Mouse (Mus musculus) limb, embryonic 13.5 days (tissue): ENCODE measurements at regions not wholly inside any gene's neighbourhood (a gene's known extent, or its start where the extent isn't known, plus 50 kb on each side); places are given as distances from the start of the nearest gene placed in this dataset.

Experiments used
- ATAC-seq: fragments of 200-750 bp; cut with Nextera tagmentation; 2 replicates; pipeline ENCODE4 v1.8.0; 2017; ENCODE audit warnings: low read depth, moderate number of reproducible peaks, moderate TSS enrichment; ENCODE audit not compliant: low FRiP score
- H3K27ac ChIP-seq: fragments of 300-500 bp; sonication (generic); 2 replicates; pipeline ENCODE4 v1.5.1; 2015; ENCODE audit warnings: inconsistent platforms, mild to moderate bottlenecking, moderate library complexity
- H3K27me3 ChIP-seq: fragments of 300-500 bp; sonication (generic); 2 replicates; pipeline ENCODE4 v1.6.1; 2015; ENCODE audit warnings: mild to moderate bottlenecking, inconsistent platforms
- H3K36me3 ChIP-seq: fragments of 300-500 bp; sonication (generic); 2 replicates; pipeline ENCODE4 v1.6.1; 2015; ENCODE audit warnings: inconsistent platforms, mild to moderate bottlenecking, moderate library complexity
- H3K4me1 ChIP-seq: fragments of 300-500 bp; sonication (generic); 2 replicates; pipeline ENCODE4 v1.6.1; 2015; ENCODE audit warnings: inconsistent platforms
- H3K4me2 ChIP-seq: fragments of 300-500 bp; sonication (generic); replicated peaks from 2 replicates; pipeline ENCODE4 v1.6.1; 2015; ENCODE audit warnings: inconsistent platforms, mild to moderate bottlenecking, moderate library complexity
- H3K4me3 ChIP-seq: fragments of 300-500 bp; sonication (generic); 2 replicates; pipeline ENCODE4 v1.5.1; 2015; ENCODE audit warnings: moderate library complexity, mild to moderate bottlenecking, inconsistent platforms
- H3K9ac ChIP-seq: fragments of 300-500 bp; sonication (generic); 2 replicates; pipeline ENCODE4 v1.6.1; 2015; ENCODE audit warnings: mild to moderate bottlenecking, inconsistent platforms
- H3K9me3 ChIP-seq: fragments of 300-500 bp; sonication (generic); 2 replicates; pipeline ENCODE4 v1.6.1; 2016; ENCODE audit warnings: inconsistent platforms
- WGBS: fragments of 180-500 bp; shearing (Covaris S2); methylation state at CpG from one replicate; pipeline ENCODE4 v1.1.7; 2015; 5-methylcytosine and 5-hydroxymethylcytosine counted together

DNA sequence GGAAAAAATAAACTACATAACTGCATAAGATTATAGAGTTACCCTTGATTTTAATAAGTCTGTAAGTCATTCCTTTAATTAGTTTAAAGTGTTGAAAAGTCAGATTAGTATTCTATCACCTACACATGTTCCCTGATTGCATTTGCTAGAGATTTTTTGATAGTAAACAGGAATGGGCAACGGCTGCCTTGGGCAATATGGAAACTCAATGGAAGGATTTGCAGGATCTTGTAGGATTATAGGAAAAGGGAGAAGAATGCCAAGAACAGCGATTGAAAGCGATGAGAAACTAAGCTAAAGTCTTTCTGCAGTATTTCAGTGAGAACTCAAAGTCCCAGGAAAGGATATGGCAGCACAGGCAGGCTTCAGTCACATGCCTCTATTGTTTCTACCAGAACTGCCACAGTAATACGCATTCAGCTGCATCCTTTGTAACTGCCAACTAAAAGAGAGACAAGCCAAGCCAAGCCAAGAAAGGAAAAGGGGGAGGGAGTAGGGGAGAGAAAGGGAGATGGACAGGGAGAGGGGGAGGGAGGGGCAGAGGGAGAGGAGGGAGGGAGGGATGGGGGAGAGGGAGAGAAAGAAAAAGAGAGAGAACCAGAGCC lies 340.3 kb downstream of the Kif16b start:
- Histone ChIP-seq H3K36me3 (no peaks in the 10 kb centered on the region), H3K27me3 (no peaks in the 10 kb centered on the region), H3K9ac (no peak overlapping the region), H3K4me1 (peaks cover 7% of the 10 kb centered on the region), H3K4me3 (no peak overlapping the region), H3K4me2 (no peak overlapping the region), H3K27ac (no peak overlapping the region), H3K9me3 (no peaks in the 10 kb centered on the region)
- WGBS: 35% methylated on average over 4 of the region's 4 CpGs
- ATAC-seq: peak; percentile 28; the same call in 1 of the 2 replicates

- no peak overlapping the region for H3K9ac ChIP-seq
- no peaks in the 10 kb centered on the region for H3K36me3 ChIP-seq
- H3K4me3 ChIP-seq: no peak overlapping the region
- peak; percentile 66; the same call in 1 of the 2 replicates for ATAC-seq
- H3K4me1 ChIP-seq: peaks cover 7% of the 10 kb centered on the region
- no peaks in the 10 kb centered on the region for H3K27me3 ChIP-seq
- WGBS: 28% methylated on average over 3 of the region's 3 CpGs
- H3K9me3 ChIP-seq: no peaks in the 10 kb centered on the region
- H3K27ac ChIP-seq: no peak overlapping the region
- H3K4me2 ChIP-seq: no peak overlapping the region
These were observed 340.9 kb downstream of the Kif16b start for GRCm38 (mm10) chr2:142560400-142560799.

- no peak overlapping the region for H3K27ac ChIP-seq
- H3K9me3 ChIP-seq: no peaks in the 10 kb centered on the region
- H3K9ac ChIP-seq: no peak overlapping the region
- H3K4me1 ChIP-seq: peaks cover 7% of the 10 kb centered on the region
- ATAC-seq: no peak
- H3K27me3 ChIP-seq: no peaks in the 10 kb centered on the region
- no peaks in the 10 kb centered on the region for H3K36me3 ChIP-seq
- no peak overlapping the region for H3K4me3 ChIP-seq
- H3K4me2 ChIP-seq: no peak overlapping the region
These were observed 341.4 kb downstream of the Kif16b start for GRCm38 (mm10) chr2:142559946-142560345.

- H3K9me3 ChIP-seq: no peaks in the 10 kb centered on the region
- H3K4me2 ChIP-seq: no peak overlapping the region
- H3K27ac ChIP-seq: no peak overlapping the region
- no peak for ATAC-seq
- no peak overlapping the region for H3K9ac ChIP-seq
- H3K4me3 ChIP-seq: no peak overlapping the region
- H3K27me3 ChIP-seq: no peaks in the 10 kb centered on the region
- WGBS: 78% methylated on average over 2 of the region's 2 CpGs
- H3K36me3 ChIP-seq: no peaks in the 10 kb centered on the region
- H3K4me1 ChIP-seq: no peaks in the 10 kb centered on the region
These were observed 346.5 kb downstream of the Kif16b start for GRCm38 (mm10) chr2:142554851-142555250.

- Histone ChIP-seq H3K4me1 (no peaks in the 10 kb centered on the region), H3K4me2 (no peak overlapping the region), H3K36me3 (no peaks in the 10 kb centered on the region), H3K27ac (no peak overlapping the region), H3K4me3 (no peak overlapping the region), H3K9me3 (no peaks in the 10 kb centered on the region), H3K9ac (no peak overlapping the region), H3K27me3 (no peaks in the 10 kb centered on the region)
- 75% methylated on average over 3 of the region's 3 CpGs for WGBS
- no peak for ATAC-seq
These were observed 349.6 kb downstream of the Kif16b start for GRCm38 (mm10) chr2:142551690-142552089.

DNA sequence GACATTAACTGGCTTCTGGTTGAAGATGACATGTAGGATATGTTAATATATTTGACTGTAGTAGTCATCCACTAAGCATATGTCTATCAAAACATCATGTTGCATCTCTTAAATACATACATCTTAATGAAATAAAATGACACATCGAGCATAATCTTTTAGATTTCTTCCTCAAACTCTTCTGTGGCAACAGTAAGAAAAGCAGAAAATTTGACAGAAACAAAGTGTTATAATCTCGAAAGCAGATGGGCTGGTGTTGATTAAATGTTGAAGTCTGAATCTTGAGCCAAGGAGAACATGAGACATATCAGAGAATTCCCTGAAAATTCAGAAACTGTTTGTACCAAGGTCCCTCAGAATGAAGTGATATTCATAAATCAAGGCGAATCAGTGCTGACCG lies 352.6 kb downstream of the Kif16b start:
- Histone ChIP-seq H3K4me3 (no peak overlapping the region), H3K9me3 (no peaks in the 10 kb centered on the region), H3K4me1 (no peaks in the 10 kb centered on the region), H3K27me3 (no peaks in the 10 kb centered on the region), H3K27ac (no peak overlapping the region), H3K4me2 (no peak overlapping the region), H3K9ac (no peak overlapping the region), H3K36me3 (no peaks in the 10 kb centered on the region)
- ATAC-seq: no peak
- WGBS: 89% methylated on average over 4 of the region's 4 CpGs

DNA sequence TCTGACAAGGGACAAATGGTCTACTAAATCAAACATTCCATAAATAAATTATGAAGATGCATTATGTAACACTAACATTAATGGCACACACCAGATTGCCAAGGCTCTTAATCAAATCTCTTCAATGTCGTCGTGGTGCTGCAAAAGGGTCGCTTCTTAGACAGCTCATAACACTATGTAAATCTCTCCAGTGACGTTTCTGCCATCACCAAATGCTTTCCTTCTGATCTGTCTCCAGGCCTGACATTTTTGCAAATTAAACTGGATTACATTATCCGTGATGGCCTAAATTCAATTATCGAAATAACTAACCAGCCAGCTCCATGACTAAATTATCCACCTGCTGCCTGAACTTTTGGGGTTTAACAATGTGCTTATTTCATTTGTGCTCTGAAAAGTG lies 356.4 kb downstream of the Kif16b start:
- no peak overlapping the region for H3K9ac ChIP-seq
- no peaks in the 10 kb centered on the region for H3K36me3 ChIP-seq
- no peaks in the 10 kb centered on the region for H3K27me3 ChIP-seq
- H3K4me3 ChIP-seq: no peak overlapping the region
- WGBS: 79% methylated on average over 6 of the region's 6 CpGs
- H3K4me2 ChIP-seq: no peak overlapping the region
- H3K4me1 ChIP-seq: no peaks in the 10 kb centered on the region
- H3K27ac ChIP-seq: no peak overlapping the region
- H3K9me3 ChIP-seq: no peaks in the 10 kb centered on the region
- ATAC-seq: no peak

GRCm38 (mm10) chr2:142539980-142540379 lies 361.4 kb downstream of the Kif16b start:
- Histone ChIP-seq H3K9ac (no peak overlapping the region), H3K4me3 (no peak overlapping the region), H3K9me3 (no peaks in the 10 kb centered on the region), H3K36me3 (no peaks in the 10 kb centered on the region), H3K27ac (no peak overlapping the region), H3K27me3 (no peaks in the 10 kb centered on the region), H3K4me2 (no peak overlapping the region), H3K4me1 (no peaks in the 10 kb centered on the region)
- WGBS: 64% methylated on average over 1 of the region's 1 CpGs
- ATAC-seq: no peak

- no peak for ATAC-seq
- H3K9me3 ChIP-seq: no peaks in the 10 kb centered on the region
- no peaks in the 10 kb centered on the region for H3K27me3 ChIP-seq
- H3K36me3 ChIP-seq: no peaks in the 10 kb centered on the region
- H3K27ac ChIP-seq: no peak overlapping the region
- no peaks in the 10 kb centered on the region for H3K4me1 ChIP-seq
- H3K4me3 ChIP-seq: no peak overlapping the region
- WGBS: 93% methylated on average over 8 of the region's 8 CpGs
- H3K9ac ChIP-seq: no peak overlapping the region
- no peak overlapping the region for H3K4me2 ChIP-seq
These were observed 367.8 kb downstream of the Kif16b start for GRCm38 (mm10) chr2:142533555-142533954.

DNA sequence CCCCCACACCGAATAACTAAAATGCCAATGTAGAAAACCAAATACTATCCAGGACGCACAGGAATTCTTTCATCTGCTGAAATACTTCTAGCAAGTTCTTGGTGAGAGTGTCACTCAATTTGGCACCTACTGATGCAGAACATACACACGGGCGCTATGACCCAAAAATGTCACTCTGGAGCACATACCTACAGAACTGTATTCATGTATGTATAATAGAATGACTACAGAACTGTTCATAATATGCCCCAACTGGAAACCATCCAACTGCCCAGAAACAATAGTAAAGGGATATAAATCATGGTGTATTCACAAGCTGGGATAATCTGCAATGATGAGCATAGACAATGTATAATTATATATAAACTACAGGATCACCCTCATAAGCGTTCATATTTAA lies 378.9 kb downstream of the Kif16b start:
- ATAC-seq: no peak
- no peaks in the 10 kb centered on the region for H3K4me1 ChIP-seq
- no peak overlapping the region for H3K4me3 ChIP-seq
- WGBS: 89% methylated on average over 5 of the region's 5 CpGs
- H3K27me3 ChIP-seq: no peaks in the 10 kb centered on the region
- no peaks in the 10 kb centered on the region for H3K9me3 ChIP-seq
- no peak overlapping the region for H3K9ac ChIP-seq
- no peak overlapping the region for H3K4me2 ChIP-seq
- H3K27ac ChIP-seq: no peak overlapping the region
- H3K36me3 ChIP-seq: no peaks in the 10 kb centered on the region

GRCm38 (mm10) chr2:142517731-142518130 lies 383.6 kb downstream of the Kif16b start:
- ATAC-seq: no peak
- no peaks in the 10 kb centered on the region for H3K4me1 ChIP-seq
- H3K9me3 ChIP-seq: no peaks in the 10 kb centered on the region
- no peak overlapping the region for H3K27ac ChIP-seq
- no peak overlapping the region for H3K4me3 ChIP-seq
- 87% methylated on average over 3 of the region's 3 CpGs for WGBS
- H3K9ac ChIP-seq: no peak overlapping the region
- H3K4me2 ChIP-seq: no peak overlapping the region
- H3K36me3 ChIP-seq: no peaks in the 10 kb centered on the region
- no peaks in the 10 kb centered on the region for H3K27me3 ChIP-seq

GRCm38 (mm10) chr2:142505216-142505615 lies 396.1 kb downstream of the Kif16b start:
- WGBS: 90% methylated on average over 1 of the region's 1 CpGs

More at GRCm38 (mm10) chr2:142505216-142505615, 396.1 kb downstream of the Kif16b start:
- no peaks in the 10 kb centered on the region for H3K9me3 ChIP-seq
- H3K4me2 ChIP-seq: no peak overlapping the region
- ATAC-seq: no peak
- no peak overlapping the region for H3K4me3 ChIP-seq
- H3K27ac ChIP-seq: no peak overlapping the region
- H3K9ac ChIP-seq: no peak overlapping the region
- no peaks in the 10 kb centered on the region for H3K36me3 ChIP-seq
- H3K27me3 ChIP-seq: no peaks in the 10 kb centered on the region
- no peaks in the 10 kb centered on the region for H3K4me1 ChIP-seq
